Mouse (Mus musculus): Measurements from ENCODE around the gene Zeb2.
"Not testable (repeated sequence)": the region's sequence is repeated elsewhere in the genome, so short reads cannot be mapped to it uniquely, and the experiment has no call there.

Zeb2 gene

DNA sequence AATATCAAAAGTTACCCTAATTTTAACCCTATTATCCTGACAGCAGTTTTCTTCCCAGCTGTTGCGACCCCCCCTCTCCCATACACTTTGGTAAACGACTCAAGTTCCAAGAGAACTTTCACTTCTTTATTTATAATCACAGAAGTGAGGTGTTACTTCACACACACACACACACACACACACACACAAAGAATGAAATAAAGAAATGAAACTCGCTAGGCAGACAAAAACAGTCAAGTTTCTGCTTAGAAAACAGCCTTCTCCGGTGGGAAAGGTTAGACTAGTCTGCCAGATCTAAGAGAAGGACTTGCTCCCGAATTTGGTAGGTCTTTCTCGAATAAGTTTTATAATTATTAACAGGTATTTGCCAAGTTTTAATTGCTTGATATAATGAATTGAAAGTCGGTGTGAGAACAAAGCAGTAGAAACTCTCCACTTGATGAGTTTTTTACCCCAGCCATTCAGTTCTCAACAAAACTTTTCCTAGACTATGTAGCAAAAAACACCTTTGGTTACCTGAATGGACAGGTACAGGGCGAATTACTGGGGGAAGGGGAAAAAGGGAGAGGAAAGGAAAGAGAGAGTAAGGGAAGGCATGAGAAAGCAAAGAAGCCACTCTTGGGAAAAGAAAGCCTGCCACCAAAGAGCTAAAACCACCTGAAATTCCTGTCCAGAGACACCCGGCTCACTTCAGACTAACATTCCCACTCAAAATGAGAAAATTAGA is 5.0 kb downstream of the Zeb2 start:
- peak in 1 of 2 experiments; percentile 38 for DNase-seq

DNA sequence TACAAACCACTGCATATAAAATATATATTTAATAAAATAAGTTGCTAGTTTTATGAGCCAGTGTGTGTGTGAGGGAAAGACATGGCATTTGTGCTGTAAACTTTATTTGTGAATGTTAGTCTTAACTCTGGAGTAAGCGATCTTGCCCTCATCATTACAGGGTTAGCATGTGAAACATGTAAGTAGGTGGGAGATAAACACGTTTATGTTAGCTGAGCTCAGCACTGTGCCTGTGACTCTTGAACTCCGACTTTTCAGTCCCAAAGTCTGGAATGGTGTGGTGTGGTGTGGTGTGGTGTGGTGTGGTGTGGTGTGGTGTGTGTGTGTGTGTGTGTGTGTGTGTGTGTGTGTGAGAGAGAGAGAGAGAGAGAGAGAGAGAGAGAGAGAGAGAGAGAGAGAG is 5.6 kb downstream of the Zeb2 start:
- not testable (repeated sequence) for DNase-seq

DNA sequence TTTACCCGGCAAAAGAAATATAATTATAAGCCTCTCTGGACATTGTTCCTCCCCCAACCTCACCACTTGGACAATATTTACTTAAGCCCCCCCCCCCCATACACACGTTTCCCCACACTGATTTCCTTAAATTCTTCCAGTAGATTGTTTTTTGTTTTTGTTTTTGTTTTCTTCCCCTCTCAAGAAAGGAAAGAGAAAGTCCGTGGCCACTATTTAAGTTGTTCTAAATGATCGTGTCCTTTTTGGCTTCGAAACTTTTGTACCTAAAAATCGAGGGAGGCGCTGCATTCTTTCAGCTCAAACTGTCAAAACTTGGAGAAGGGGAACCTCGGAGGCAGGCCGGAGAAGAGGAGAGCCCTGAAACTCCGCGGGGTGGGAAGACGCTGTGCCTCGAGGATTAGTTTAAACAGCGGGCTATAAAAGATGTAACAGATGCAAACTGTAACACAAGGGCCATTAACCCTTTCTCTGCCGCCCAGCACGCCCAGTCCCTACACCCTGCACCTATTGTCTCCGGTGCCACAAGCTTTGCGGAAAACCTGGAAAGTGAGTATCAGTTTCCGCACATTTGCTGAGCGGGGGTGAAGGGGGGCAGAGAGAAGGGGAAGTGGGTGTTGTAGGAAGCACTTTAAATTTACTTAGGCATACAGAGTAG is 6.3 kb downstream of the Zeb2 start:
- peak in 1 of 2 experiments; percentile 64 for DNase-seq

DNA sequence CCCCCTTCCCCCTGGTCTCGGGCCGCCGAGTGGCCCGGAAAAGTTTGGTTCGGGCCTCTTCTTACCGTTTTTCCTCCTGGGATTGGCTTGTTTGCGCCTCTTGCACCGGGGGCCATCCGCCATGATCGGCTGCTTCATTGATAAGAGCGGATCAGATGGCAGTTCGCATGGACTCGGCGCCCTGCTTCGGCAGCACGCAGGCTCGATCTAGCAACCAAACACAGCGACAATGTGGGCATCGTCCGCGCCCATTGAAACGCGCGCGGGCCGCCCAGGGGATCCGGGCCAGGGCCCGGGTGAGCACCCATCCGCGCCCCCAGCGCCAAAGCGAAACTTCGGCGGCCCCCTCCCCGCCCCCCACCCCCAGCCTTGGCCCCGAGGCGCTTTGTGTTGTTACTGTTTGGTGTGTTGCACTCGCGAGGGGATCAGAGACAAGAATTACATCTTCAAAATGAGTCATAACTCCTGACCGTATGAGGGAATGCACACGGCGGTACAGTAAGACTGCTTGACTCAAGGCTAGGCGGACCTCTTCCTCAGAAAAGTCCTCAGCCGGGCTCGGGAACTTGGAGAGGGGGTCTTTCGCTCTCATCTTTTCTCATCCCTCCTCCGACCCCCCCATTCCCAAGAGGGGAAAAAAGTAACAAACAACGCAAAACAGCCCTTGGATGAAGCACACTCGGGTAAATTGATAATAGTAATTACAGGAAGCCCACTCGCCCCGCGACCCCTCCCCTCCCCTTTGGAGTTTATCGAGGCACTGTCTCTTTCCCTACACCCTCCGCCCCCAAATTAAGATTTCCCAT is 7.0 kb downstream of the Zeb2 start:
- peak in 1 of 2 experiments; percentile 70 for DNase-seq

DNA sequence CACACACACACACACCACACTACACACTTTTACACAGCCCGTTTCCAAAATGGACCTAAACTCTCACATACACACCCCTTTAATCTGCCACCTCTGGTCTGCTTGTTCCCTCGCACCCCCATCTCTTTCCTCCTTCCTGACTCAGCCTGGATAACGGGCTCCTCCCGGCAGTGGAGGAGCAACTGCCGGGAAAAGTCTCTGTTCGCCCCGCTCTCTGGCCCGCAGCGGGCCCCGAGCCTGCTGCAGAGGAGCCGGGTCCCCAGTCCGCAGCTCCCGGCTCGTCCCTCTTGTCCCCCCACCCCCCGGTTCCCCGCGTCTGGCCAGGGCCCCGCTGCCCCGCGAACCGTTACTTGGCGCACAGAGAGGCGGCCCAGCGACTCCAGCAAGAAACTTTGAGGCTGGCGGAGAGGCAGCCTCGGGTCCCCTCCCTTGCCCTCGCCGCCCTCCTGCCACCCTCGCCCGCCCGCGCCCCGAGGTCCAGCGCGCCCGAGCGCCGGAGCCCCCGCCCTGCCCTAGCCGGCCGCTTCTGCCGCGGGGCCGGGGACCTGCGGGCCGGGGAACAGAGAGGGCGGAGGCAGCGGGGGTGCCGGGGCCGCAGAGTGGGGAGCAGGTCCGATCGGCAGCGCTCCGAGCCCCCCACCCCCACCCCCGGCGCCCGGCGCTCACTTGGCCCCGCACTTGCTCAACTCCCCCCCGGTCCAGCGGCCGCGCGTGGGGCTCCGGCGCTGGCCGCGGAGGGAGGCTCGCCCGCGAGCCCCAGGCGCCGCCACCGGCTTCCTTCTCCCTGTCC is 7.8 kb downstream of the Zeb2 start:
- peak in 1 of 2 experiments; percentile 61 for DNase-seq

DNA sequence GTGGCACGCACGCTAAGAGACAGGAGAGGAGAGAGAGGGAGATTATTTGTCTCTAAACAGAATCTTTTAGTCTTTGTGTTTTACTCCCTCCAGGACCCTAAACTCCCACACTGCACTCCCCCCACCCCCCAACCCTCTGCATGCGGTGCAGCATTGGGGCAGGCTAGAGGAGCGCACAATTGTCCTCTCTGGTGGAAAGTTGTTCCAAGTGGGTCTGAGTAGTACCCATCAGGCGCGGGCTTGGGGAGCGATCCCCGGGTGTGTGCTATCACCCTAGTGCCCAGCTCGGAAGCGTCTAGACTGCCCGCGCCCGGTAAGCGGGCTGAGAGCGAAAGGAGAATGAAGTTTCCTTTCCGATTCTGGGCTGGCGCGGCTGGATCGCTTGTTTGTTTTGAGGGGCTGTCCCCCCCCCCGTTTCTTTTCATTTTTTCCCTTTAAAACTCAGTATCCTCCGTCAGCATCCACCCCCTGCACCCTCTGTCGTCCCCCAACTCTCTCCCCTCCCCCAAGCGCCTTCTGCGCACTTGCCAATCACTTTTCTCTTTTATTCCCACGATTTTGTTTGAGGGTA is 8.6 kb downstream of the Zeb2 start:
- peak in 1 of 2 experiments; percentile 67 for DNase-seq

DNA sequence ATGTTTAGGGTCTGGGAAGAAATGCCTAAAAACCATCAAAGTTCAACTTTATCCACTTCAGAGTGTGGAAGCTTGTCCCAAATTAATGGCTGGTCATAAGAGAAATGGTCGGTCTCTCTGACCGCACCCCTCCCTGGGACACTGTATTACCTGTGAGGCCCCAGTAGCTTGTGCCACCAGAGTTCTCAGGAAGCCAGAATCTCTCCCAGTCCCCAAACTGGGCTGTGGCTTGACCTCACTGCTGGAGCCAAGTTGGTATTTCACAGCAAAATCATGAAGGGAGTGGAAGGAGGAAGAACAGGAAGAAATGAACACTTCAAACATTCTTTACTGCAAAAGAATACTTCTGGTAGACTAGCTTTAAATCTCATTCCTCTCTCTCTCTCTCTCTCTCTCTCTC is 9.6 kb downstream of the Zeb2 start:
- no peak for DNase-seq

DNA sequence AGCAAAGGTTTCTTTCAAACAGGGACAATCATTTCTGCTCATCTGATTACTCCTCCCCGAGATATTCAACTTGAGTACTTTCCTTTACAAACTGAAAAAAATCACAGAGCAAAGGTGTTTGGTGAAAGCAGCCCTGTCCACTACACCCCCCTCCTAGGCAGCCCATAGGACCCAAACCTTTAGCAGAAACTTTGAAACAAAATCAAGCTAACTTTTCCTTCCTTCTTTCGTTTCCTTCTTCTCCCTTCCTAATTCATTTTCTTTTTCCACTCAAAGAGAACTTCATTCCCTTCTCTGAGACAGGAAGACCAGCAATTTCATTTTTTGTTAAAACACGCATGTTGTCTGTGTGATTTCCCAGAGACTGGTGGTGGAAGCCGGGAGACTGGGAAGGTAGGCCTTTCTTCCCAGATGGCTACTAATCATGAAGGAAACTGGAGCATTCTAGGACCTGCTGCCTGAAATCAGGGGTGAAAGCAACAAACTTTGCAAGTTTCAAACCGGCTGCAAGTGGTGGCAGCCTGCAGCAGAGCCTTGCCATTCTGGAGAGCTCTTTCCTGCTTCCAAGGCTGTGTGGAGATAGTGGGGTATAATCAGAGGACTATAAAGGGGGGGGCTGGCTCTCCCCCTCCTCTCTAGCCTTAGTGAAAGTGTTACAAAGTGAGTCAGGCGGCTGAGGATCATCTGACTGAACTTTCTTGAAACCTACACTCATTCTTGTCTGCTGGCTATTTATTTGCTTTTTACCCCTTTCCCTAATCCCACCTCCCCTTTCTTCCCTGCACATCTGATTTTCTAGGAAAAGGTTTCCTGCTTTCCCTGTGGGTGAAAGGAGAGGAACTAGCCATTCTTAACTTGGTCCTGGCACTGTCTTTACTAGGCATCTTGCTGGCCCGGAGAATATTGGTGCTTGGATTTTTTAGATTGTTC is 11.0 kb downstream of the Zeb2 start:
- no peak for DNase-seq

DNA sequence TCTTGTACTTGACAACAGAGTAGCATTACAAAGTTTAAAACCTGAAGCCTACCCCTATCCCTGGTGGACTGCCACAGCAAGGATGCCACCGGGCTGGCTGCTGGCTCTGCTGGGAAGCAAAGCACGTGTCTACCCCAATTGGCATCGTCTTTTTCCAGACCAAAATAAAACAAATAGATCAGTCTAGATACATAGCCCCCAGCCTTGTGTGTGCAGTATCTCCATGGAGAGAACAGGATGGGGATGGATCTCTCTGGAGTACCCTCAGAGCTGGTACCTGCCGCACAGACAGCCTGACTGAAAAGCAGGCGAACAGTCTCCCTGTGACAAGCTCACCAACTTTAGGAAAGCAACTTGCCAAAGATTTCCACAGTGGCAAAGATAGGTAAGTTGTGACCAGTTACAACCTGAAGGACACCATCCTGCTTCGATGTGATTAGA is 11.9 kb downstream of the Zeb2 start:
- no peak for DNase-seq

DNA sequence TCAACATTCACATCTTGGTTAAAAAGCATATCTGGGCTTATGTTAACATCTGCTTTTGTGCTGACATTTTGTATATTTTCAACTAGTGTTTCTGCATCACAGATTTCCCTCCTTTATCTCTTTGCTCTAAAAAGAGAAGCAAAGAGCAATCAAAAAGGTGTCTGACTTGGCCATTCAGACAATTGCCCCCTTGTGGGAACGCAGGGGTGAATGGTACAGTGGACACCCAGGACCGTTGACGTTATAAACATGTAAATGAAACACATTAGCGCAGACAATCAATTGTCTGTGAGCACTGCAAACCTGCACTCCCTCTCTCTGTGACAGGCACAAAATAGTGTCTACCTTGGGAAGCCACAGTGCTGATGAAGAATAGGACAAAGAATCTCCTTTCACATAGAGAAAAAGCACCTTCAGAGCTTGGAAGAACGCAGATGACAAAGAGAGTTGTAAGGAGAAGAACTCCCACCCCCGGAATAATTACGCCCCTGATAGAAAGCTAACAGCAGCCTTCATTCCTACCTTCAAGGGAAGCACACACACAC is 12.6 kb downstream of the Zeb2 start:
- no peak for DNase-seq

DNA sequence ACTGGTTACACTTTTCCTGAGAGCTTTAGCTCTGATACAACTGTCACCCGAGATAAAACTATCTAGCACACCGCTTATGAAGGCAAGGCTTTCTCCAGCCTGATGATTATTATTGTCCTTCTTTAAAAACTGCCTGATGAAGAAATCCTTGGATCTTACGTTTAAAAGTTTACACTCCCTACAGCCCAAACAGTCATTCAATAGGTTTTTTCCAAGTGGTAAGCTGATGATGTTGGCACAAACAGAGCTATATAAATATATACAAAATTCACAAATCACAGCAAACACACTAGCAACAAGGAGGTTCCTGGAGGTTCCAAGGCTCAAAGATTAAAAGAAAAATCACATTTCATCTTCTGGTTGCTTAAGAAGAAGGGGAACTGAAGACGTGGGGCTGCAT is 13.1 kb downstream of the Zeb2 start:
- no peak for DNase-seq

DNA sequence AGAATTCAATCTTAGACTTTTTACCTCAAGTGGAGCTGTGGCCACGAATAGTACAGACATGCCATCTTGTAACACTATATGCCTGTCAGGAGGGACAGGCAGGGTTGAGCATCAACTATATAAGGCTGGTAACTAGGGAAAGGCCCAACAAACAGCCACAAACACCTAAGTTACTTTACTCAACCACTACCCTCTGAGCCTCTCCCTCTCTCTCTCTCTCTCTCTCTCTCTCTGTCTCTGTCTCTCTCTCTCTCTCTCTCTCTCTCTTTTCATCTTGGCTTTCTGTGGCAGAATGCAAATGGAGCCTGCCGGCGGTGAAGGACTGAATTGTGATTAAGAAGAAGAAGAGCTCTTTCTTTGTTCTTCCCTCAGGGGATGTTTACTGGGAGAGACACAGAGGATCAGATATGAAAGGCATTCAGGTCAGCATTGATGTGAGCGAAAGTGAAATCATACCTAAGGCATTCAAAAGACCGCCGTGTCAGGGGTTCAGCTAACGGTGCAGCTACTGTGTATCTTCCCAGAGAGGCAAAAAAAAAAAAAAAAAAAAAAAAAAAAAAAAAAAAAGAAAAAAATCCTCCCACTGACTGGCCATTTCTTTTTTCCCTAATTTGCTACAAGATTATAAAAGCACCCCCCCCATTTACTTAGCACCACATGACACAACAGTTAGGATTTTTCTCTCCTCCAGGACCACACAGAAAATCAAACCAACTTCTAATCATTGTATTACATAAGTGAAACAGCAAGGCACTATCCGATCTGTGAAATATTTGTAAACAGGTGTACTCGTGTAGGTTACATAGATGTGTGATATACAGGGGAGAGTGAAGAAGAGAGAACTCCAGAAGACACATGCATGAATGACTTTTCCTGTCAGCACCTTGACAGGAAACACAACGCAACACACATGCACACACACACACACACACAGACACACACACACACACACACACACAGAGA is 13.9 kb downstream of the Zeb2 start:
- DNase-seq: no peak

DNA sequence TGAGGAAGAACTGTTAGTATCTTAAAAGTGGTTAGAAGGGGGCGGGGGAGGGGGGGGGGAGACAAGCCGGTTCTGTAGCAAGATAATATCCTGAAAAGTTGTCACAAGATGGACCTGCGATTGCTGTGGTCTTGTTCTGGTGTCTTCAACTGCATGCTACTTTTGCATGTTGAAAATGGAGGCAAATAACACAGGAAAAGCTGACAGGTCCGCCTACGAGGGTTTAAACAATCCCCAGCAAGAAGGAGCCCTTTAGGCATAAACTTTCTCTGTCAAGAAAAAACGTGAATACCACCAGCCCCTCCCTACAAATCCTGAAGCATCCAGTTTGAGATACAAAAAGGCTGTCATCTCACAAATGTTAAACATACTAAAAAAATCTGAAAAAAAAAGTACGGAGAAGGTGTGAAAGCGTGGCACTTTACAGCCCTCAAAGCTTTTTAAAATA is 15.0 kb downstream of the Zeb2 start:
- no peak for DNase-seq

DNA sequence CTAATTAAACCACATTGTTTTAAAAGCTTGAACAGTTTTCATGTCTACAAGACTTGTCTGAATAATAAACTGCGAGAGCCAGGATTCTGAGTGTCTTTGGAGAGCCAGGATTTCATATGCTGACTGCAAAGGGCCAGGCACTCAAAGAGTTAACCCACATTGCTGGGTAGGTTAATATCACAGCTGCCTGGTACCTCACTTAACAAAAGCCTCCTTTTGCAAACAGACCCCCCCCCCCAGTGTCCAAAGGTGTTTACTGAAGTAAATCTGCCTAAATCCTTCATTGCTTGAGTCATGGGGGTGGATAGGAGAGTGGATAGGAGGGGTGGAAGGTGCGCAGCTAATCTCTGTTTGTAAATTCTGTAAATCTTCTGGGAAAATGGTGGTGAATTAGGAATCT is 15.6 kb downstream of the Zeb2 start:
- DNase-seq: no peak

DNA sequence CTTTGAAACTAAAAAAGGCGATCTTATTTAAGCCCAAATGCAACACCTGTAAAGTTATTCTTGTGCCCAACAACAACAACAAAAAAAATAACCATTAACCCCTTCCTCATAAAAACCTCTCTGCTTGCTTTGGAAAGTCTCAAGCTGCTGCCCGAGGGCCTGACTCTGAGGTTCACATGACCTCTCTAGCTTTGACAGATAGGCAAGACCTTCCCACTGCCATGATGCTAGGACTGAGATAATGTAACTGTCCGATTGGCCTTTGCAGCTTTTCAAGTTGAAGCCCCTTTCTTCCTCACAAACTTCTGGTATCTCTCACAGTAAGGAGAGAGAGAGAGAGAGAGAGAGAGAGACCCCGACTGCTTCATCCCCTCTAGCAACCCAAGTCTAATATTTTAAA is 16.2 kb downstream of the Zeb2 start:
- DNase-seq: no peak

DNA sequence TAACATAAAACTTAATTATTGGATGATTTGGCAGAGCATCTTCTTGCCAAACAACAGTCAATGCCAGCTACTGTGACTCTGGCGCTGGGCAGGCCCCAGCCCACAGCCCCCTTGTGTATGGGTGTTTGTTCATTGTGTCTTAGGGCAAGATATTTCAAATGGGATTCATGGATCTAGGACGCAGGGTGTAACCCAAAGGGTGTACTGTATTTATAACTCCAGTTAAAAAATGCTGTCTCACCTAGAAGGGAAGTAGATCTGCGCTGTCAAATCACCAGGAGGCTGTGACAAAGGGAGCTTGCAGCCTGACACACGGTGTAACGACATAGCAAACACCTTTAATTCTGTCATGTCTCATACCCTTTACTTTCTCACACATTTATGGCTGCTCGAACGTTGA is 16.6 kb downstream of the Zeb2 start:
- DNase-seq: no peak

DNA sequence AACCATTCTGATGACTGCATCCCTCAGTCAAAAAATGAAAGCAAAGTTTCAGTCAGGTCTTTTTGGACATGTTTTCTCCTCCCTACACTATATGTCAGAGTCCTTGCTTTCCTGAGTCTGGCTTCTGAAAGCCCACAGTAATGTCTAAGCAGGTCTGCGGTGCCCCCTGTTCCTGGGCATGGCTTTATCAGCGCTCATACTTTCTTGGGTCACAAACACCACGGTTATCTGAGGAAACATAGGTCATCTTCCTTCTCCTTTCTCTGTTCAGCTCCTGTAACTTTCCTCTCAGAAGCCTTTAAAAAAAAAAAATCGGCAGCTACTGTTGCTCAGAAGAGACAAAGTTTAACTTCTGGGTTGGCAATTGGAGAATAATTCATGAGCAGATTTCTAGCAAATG is 17.2 kb downstream of the Zeb2 start:
- DNase-seq: no peak

DNA sequence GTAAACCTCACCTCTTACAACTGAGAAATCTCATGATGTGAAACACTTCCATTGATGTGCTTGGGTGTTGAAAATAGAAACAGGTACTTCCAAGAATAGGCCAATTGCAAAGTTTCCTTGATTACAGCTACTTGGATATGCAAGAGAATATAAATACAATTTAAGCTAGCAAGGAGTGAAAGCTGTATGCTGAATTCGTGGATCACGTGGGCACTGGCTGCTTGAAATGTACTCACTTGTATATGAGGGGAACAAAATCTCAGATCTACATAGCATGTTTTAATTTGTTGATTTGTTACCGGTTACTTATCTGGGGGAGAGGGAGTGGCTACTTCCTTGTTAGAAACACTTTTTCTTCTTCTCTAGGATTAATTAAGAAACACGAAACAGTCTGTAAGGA is 18.1 kb downstream of the Zeb2 start:
- DNase-seq: no peak

DNA sequence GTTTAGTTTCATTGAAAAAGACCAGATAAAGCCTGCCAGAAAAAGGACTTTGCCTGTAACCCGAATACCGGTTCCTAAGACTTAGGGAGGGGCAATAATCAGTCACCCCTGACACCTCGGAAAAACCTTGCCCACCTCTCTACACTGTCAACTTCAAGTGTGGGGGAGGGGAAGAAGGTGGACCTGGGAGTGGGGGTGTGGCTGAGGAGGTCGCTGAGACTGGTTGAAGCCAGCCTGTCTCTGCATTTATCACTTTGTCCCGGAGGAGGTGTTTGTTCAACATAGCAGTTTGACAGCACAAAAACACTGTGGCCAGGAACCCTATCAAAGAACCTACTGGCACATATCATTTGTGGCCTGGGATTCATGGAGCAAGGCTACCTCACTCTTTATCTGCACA is 19.2 kb downstream of the Zeb2 start:
- DNase-seq: peak; percentile 60 to 81

Measured in kidney, postnatal 36 days (tissue).